Mouse (Mus musculus) thymus, postnatal 14 days (tissue): ENCODE results near the gene Meig1.
"Not testable (repeated sequence)": the region's sequence is repeated elsewhere in the genome, so short reads cannot be mapped to it uniquely, and the experiment has no call there.

Experiments
- DNase-seq: peaks from one replicate; pipeline ENCODE4 v3.0.0; 2021

The Meig1 gene

GRCm38 (mm10) chr2:3422548-3422947 lies at the start of gene Meig1:
Gene Meig1, minus strand, starts transcription at chr2:3422648.
- DNase-seq, result no peak

- DNase-seq, result no peak
Observed at GRCm38 (mm10) chr2:3456590-3456989, 34.1 kb upstream of the Meig1 start.

- DNase-seq, result no peak
Observed at GRCm38 (mm10) chr2:3453096-3453495, 30.6 kb upstream of the Meig1 start.

GRCm38 (mm10) chr2:3449431-3449830 lies 27.0 kb upstream of the Meig1 start:
- DNase-seq, result no peak

- no peak for DNase-seq
Observed at GRCm38 (mm10) chr2:3445984-3446383, 23.5 kb upstream of the Meig1 start.

GRCm38 (mm10) chr2:3444206-3444605 lies 21.8 kb upstream of the Meig1 start:
- DNase-seq, result no peak

GRCm38 (mm10) chr2:3437956-3438355 lies 15.5 kb upstream of the Meig1 start:
- no peak for DNase-seq

GRCm38 (mm10) chr2:3435369-3436061 lies 13.1 kb upstream of the Meig1 start:
- no peak for DNase-seq

- peak; percentile 80 for DNase-seq
Observed at GRCm38 (mm10) chr2:3430956-3431355, 8.5 kb upstream of the Meig1 start.

GRCm38 (mm10) chr2:3424579-3424910 lies 2.1 kb upstream of the Meig1 start:
- DNase-seq, result no peak

GRCm38 (mm10) chr2:3423841-3424578 lies 1.6 kb upstream of the Meig1 start, which contains the start of gene Dclre1c:
Gene Dclre1c, plus strand, starts transcription at chr2:3424131.
- DNase-seq, result peak; percentile 95

GRCm38 (mm10) chr2:3420157-3420556 lies 2.3 kb downstream of the Meig1 start:
- no peak for DNase-seq

- peak; percentile 91 for DNase-seq
Observed at GRCm38 (mm10) chr2:3418883-3419431, 3.5 kb downstream of the Meig1 start.

GRCm38 (mm10) chr2:3415676-3416075 lies 6.8 kb downstream of the Meig1 start:
- no peak for DNase-seq

- DNase-seq, result peak; percentile 82
Observed at GRCm38 (mm10) chr2:3414241-3414640, 8.2 kb downstream of the Meig1 start.

- DNase-seq, result no peak
Observed at GRCm38 (mm10) chr2:3407756-3408155, 14.7 kb downstream of the Meig1 start.

- no peak for DNase-seq
Observed at GRCm38 (mm10) chr2:3405981-3406380, 16.5 kb downstream of the Meig1 start.

- not testable (repeated sequence) for DNase-seq
Observed at GRCm38 (mm10) chr2:3397110-3397509, 25.3 kb downstream of the Meig1 start, which contains the start of gene Olah. Gene Olah, minus strand, starts transcription at chr2:3397210.

GRCm38 (mm10) chr2:3391945-3392344 lies 30.5 kb downstream of the Meig1 start:
- no peak for DNase-seq

- no peak for DNase-seq
Observed at GRCm38 (mm10) chr2:3387105-3387860, 35.2 kb downstream of the Meig1 start.

- no peak for DNase-seq
Observed at GRCm38 (mm10) chr2:3365127-3365526, 57.3 kb downstream of the Meig1 start.

GRCm38 (mm10) chr2:3361067-3361466 lies 61.4 kb downstream of the Meig1 start:
- DNase-seq, result no peak
